Mouse (Mus musculus) spleen, adult 2 months (tissue): Measurements from ENCODE around the gene Pla2g2e.

Source experiments
- CTCF ChIP-seq: fragments of 200-500 bp; IDR thresholded peaks from 2 replicates; pipeline ENCODE4 v1.5.1; 2011; ENCODE audit warnings: mild to moderate bottlenecking, inconsistent platforms; ENCODE audit not compliant: insufficient read depth, insufficient read length, insufficient replicate concordance; ENCODE audit errors: extremely low read depth
- POLR2A ChIP-seq: fragments of 200-500 bp; IDR thresholded peaks from 2 replicates; pipeline ENCODE4 v1.6.1; 2011; ENCODE audit warnings: low read depth, low read length, inconsistent platforms

GRCm38 (mm10) chr4:138852961-138853360 is 24.8 kb upstream of the Pla2g2e start:
- TF ChIP-seq CTCF = no peak
- no peak for TF ChIP-seq POLR2A
